Mouse (Mus musculus) kidney, adult 2 months (tissue): ENCODE data around the gene Ndufs2. TPM values are rescaled to one million over a fixed set of nuclear protein-coding genes. Genes with fewer than 3 reads are reported as not detected.

Source experiments
- DNase-seq: peaks from one replicate; pipeline ENCODE4 v3.0.0; 2021
- H3K27ac ChIP-seq: fragments of 200-500 bp; 2 replicates; pipeline ENCODE4 v1.5.1; 2012; ENCODE audit warnings: low read depth, low read length, control low read depth, inconsistent platforms; ENCODE audit not compliant: insufficient read depth
- H3K27me3 ChIP-seq: fragments of 200-500 bp; replicated peaks from 2 replicates; pipeline ENCODE4 v1.6.1; 2012; ENCODE audit warnings: mild to moderate bottlenecking, moderate library complexity, low read length, inconsistent platforms; ENCODE audit not compliant: control insufficient read depth, insufficient read depth
- H3K36me3 ChIP-seq: fragments of 200-500 bp; 2 replicates; pipeline ENCODE4 v1.6.1; 2012; ENCODE audit warnings: mild to moderate bottlenecking, moderate library complexity, low read length, inconsistent platforms; ENCODE audit not compliant: control insufficient read depth, insufficient read depth
- H3K4me1 ChIP-seq: fragments of 200-500 bp; 2 replicates; pipeline ENCODE4 v1.6.1; 2011; ENCODE audit warnings: low read length; ENCODE audit not compliant: control insufficient read depth, insufficient read depth
- H3K4me3 ChIP-seq: fragments of 200-500 bp; 2 replicates; pipeline ENCODE4 v1.5.1; 2011; ENCODE audit warnings: mild to moderate bottlenecking, low read depth, low read length, control low read depth; ENCODE audit not compliant: insufficient read depth
- CTCF ChIP-seq: fragments of 200-500 bp; conservative IDR thresholded peaks from 2 replicates; pipeline ENCODE4 v1.5.1; 2011; ENCODE audit warnings: low read depth, mild to moderate bottlenecking, control low read depth, low read length, moderate library complexity, mixed read lengths; ENCODE audit not compliant: insufficient read depth, insufficient read length
- POLR2A ChIP-seq: fragments of 200-500 bp; IDR thresholded peaks from one replicate; pipeline ENCODE4 v1.6.1; 2011; ENCODE audit warnings: low read depth, low read length, control low read depth
- WGBS: fragments of 180-500 bp; shearing (Covaris S2); methylation state at CpG from one replicate; pipeline ENCODE4 v1.1.7; 2018; 5-methylcytosine and 5-hydroxymethylcytosine counted together
- polyA plus RNA-seq: library from polyadenylated mRNA; depleted of rRNA; stranded (reverse); fragments of >200 nt; gene quantifications from 2 replicates; pipeline ENCODE4 v1.2.3, GENCODE M21; 2012

The Ndufs2 gene
- polyA plus RNA-seq, 1 experiment = 559 TPM

DNA sequence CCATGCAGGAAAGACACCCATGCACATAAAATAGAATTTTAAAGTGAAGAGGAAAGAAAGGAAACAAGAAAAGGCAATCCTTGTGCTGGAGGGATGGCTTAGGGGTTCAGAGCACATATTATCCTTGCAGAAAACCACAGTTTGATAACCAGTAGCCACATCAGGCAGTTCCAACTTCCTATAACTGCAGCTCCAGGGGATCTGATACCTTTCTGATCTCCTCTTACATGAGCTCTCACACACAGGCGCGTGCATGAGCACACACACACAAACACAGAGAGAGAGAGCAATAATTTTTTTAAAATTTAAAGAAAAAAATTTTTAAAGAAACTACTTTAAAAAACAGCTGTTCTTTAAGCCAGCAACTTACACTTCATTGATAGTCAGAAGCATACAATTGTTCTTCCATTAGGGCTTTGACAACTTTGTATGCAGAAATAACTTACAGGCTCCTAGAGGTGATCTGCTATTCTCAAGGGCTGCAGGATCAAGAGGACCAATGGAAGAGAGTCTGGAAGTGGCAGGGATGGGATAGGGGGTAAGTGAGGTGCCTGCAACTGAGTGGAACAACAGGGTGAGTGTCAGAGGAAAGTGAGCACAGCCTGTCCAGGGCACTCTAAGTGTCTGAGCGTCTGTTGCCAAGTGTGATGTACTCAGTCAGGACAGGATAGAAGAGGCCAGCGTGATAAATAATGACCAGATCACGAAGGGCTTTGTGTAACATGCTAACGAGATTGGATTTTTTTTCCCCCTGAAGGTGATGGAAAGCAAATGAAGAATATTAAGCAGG is 45.3 kb downstream of the Ndufs2 start:
- Histone ChIP-seq H3K36me3 (no peaks in the 10 kb centered on the region), H3K27me3 (no peaks in the 10 kb centered on the region), H3K4me1 (no peaks in the 10 kb centered on the region), H3K4me3 (no peak overlapping the region), H3K27ac (no peak overlapping the region)
- DNase-seq = no peak
- TF ChIP-seq POLR2A (no peak), CTCF (no peak)
- 74% methylated on average over 6 of the region's 6 CpGs for WGBS

DNA sequence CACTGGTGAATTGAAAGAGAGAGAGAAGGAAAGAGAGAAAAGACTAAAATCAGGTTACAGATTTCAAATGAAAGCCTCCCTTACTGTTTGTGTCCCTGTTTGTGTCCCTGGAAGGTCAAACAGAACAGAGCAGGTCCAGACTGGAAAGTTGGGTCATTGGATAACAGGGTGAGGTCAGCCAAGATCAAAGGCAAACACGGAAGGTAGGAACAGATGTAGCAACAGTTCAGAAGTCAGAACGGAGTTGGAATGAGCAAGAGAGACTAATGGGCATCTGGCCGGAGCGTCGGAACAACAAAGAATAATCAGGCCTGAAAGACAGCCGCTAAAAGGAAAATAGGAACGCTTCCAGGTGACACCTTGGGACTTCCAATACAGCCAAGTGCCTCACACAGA is 46.9 kb downstream of the Ndufs2 start:
- Histone ChIP-seq H3K4me3 (no peak overlapping the region), H3K27ac (no peak overlapping the region), H3K4me1 (no peaks in the 10 kb centered on the region), H3K27me3 (no peaks in the 10 kb centered on the region), H3K36me3 (no peaks in the 10 kb centered on the region)
- TF ChIP-seq CTCF = no peak
- TF ChIP-seq POLR2A = no peak
- peak; percentile 52 for DNase-seq
- WGBS = 35% methylated on average over 7 of the region's 7 CpGs

DNA sequence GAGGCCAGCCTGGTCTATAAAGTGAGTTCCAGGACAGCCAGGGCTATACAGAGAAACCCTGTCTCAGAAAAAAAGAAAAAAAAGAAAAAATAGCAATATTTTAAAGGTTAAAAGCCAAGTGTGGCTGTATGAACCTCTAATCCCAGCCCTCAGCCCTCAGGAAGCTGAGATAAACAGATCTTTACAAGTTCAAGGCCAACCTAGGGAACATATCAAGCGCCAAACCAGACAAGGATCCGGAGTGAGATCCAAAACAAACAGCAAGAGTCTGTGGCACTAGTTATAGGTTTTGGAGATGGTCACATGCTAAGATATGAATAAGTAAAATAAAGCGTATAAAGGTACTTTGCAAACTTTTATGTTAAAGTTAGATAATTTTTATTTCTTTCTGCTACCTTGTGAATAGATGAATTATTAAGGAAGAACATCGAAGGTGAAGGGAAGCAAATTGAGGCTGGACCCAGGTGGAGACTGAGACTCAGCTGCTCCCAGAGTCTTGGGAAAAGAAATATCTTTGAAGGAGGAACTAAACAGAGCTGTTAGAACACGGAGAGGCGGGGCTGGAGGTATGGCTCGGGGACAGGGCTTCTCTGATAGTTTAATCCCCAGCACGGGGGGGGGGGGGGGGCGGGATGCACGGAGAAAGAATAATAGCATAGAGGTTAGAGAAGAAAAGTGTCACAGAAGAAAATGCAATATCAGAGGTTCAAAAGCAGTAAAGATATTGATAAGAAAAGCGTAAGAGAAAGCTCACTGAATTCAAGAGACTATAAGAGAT is 47.5 kb downstream of the Ndufs2 start:
- 64% methylated on average over 11 of the region's 11 CpGs for WGBS
- no peaks in the 10 kb centered on the region for H3K36me3 ChIP-seq
- H3K27ac ChIP-seq = no peak overlapping the region
- H3K4me3 ChIP-seq = no peak overlapping the region
- DNase-seq = no peak
- H3K4me1 ChIP-seq = no peaks in the 10 kb centered on the region
- H3K27me3 ChIP-seq = no peaks in the 10 kb centered on the region
- TF ChIP-seq CTCF = no peak

DNA sequence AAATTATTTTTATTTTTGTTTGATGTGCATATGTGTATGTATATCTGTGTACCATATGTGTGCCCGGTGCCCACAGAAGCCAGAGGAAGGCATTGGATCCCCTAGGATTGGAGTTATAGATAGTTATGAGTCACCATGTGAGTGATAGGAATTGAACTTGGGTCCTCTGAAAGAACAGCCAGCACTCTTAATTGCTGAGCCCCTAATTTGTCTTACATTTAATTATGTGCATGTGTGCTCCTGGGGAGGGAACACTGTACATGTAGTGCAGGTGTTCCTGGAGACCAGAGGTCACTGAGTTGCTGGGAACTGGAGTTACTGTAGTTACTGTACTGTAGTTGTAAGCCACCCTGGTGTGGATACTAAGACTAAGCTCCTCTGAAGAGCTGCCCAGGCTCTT is 50.4 kb downstream of the Ndufs2 start:
- H3K27ac ChIP-seq = no peak overlapping the region
- no peaks in the 10 kb centered on the region for H3K36me3 ChIP-seq
- DNase-seq = no peak
- 95% methylated on average over 1 of the region's 1 CpGs for WGBS
- no peak for TF ChIP-seq CTCF
- no peak for TF ChIP-seq POLR2A
- H3K27me3 ChIP-seq = 0 out of 2 replicates have a peak, but pooled peaks cover 2% of the 10 kb centered on the region
- H3K4me1 ChIP-seq = no peaks in the 10 kb centered on the region
- H3K4me3 ChIP-seq = no peak overlapping the region

DNA sequence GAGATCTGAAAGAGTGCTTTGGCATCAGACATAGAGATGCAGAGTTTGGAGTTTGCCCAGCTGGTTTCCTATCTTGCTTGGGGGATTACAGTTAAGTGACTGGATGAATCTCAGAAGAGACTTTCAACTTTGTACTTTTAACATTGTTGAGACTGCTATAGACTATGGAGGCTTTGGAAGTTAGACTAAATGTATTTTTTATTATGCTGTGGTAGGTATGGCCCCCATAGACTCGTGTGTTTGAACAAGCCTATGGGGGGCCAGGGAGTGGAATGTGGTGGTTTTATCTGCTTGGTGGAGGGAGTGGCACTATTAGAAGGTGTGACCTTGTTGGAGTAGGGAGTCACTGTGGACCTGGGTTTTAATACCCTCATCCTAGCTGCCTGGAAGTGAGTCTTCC is 51.7 kb downstream of the Ndufs2 start:
- 74% methylated on average over 1 of the region's 1 CpGs for WGBS
- no peak overlapping the region for H3K27ac ChIP-seq
- H3K4me1 ChIP-seq = no peaks in the 10 kb centered on the region
- no peaks in the 10 kb centered on the region for H3K36me3 ChIP-seq
- no peak for DNase-seq
- H3K4me3 ChIP-seq = no peak overlapping the region
- 0 out of 2 replicates have a peak, but pooled peaks cover 3% of the 10 kb centered on the region for H3K27me3 ChIP-seq
- TF ChIP-seq CTCF (no peak), POLR2A (no peak)

DNA sequence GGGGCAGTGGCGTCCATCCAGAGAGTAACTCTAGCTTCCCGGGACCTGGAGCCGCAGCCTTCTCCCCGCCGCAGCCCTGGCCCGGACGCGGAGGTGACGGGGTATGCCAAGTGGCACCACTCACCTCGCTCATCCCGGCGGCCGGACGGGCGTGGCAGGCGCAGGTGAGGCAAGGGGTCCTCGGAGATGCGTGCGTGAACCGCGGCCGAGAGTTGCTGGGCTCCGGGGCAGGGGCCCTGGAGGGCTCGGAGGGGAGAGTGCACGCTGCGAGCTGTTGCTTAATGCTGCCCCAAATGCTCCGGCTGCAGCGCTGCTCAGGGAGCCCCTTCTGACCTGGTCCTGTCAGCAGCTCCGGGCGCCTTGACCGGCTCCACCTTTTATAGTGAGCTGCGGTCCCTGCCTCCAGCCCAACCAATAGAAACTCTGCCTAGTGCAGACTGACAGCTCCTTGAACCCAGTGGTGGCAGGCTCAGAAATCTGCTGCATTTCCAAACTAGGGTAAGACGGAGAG is 55.2 kb downstream of the Ndufs2 start, which contains the start of gene Pcp4l1:
Gene Pcp4l1, minus strand, starts transcription at position 382 of the 511 bp plus-strand sequence.
- WGBS = 1% methylated on average over 33 of the region's 33 CpGs
- Histone ChIP-seq H3K27me3 (0 out of 2 replicates have a peak, but pooled peaks cover 3% of the 10 kb centered on the region), H3K27ac (no peak within 1 kb of the TSS), H3K4me1 (no peaks in the 10 kb centered on the region), H3K4me3 (peak within 1 kb of the TSS; percentile 51), H3K36me3 (no peaks in the 10 kb centered on the region)
- DNase-seq = peak; percentile 62
- TF ChIP-seq POLR2A = no peak
- no peak for TF ChIP-seq CTCF
